ENCODE assay signal across 22 mouse cellular contexts in genomic region chr8:10123412-10123811, GRCm38 (mm10). TPM values are rescaled to one million over a fixed set of nuclear protein-coding genes. Genes with fewer than 3 reads are reported as not detected.
DNase-seq lines count a peak whose midpoint lies in the region; ATAC-seq lines count a peak whose summit lies in the region.
"Had no signal": no experiment of that assay in that cellular context is flagged by ENCODE, and none has a peak within 500 bp of the region (broad histone marks: within the 10 kb centered on the region; RNA-seq: fewer than 3 reads in every experiment).

No protein-coding gene starts in this region.

- no peaks in the 10 kb centered on the region for H3K36me3 ChIP-seq in forebrain, embryonic 13.5 days (ENCODE audit: poor library complexity, severe bottlenecking)
- no peaks in the 10 kb centered on the region for H3K36me3 ChIP-seq in forebrain, embryonic 12.5 days (replicated peaks)
- no peaks in the 10 kb centered on the region for H3K36me3 ChIP-seq in heart, embryonic 10.5 days
- H3K36me3 ChIP-seq: embryonic facial prominence, embryonic 12.5 days; forebrain, embryonic 10.5 days; intestine, embryonic 15.5 days had no signal

- WGBS in forebrain, embryonic 13.5 days, result 65% methylated on average over 2 of the region's 2 CpGs
- WGBS in forebrain, embryonic 12.5 days, result 69% methylated on average over 2 of the region's 2 CpGs
- WGBS in heart, embryonic 10.5 days, result 89% methylated on average over 2 of the region's 2 CpGs

- H3K9ac ChIP-seq in forebrain, embryonic 13.5 days, result no peak overlapping the region
- no peak overlapping the region for H3K9ac ChIP-seq in forebrain, embryonic 12.5 days
- H3K9ac ChIP-seq: embryonic facial prominence, embryonic 12.5 days; intestine, embryonic 15.5 days had no signal

- H3K4me1 ChIP-seq in forebrain, embryonic 13.5 days, result peaks cover 12% of the 10 kb centered on the region
- peaks cover 4% of the 10 kb centered on the region; the same call in 1 of the 2 replicates for H3K4me1 ChIP-seq in forebrain, embryonic 12.5 days
- no peaks in the 10 kb centered on the region for H3K4me1 ChIP-seq in heart, embryonic 10.5 days
- H3K4me1 ChIP-seq: embryonic facial prominence, embryonic 12.5 days; forebrain, embryonic 10.5 days; intestine, embryonic 15.5 days had no signal

- H3K4me2 ChIP-seq in forebrain, embryonic 13.5 days, result no peak overlapping the region
- no peak overlapping the region for H3K4me2 ChIP-seq in forebrain, embryonic 12.5 days
- H3K4me2 ChIP-seq: embryonic facial prominence, embryonic 12.5 days; intestine, embryonic 15.5 days had no signal

- peak; percentile 50 for DNase-seq in brain, adult 2 months (ENCODE audit: low read depth, low spot score)
- peak; percentile 47 for DNase-seq in cerebellum, adult 9-11 months
- DNase-seq in mesoderm, embryonic 11.5 days (ENCODE audit: low read depth, low spot score), result peak; percentile 25
- no peak for DNase-seq in lung, postnatal 10 days
- no peak for DNase-seq in heart, embryonic 10.5 days (ENCODE audit: low spot score)
- no peak for DNase-seq in liver
- DNase-seq: adrenal gland, postnatal 36 days; heart, adult 18-20 months; kidney, postnatal 10 days; lung, adult 2 months; midbrain, embryonic 14.5 days; right cerebral cortex, adult 18-20 months; thymus, postnatal 14 days had no signal

- H3K27ac ChIP-seq in forebrain, embryonic 13.5 days, result no peak overlapping the region
- no peak overlapping the region for H3K27ac ChIP-seq in forebrain, embryonic 12.5 days
- H3K27ac ChIP-seq in heart, embryonic 10.5 days, result no peak overlapping the region
- H3K27ac ChIP-seq: embryonic facial prominence, embryonic 12.5 days; forebrain, embryonic 10.5 days; intestine, embryonic 15.5 days; macrophage had no signal

- peak; percentile 45; the same call in 1 of the 2 replicates for ATAC-seq in forebrain, embryonic 13.5 days
- no peak for ATAC-seq in forebrain, embryonic 12.5 days (ENCODE audit: low FRiP score)
- ATAC-seq: intestine, embryonic 15.5 days had no signal

- no peak overlapping the region for H3K4me3 ChIP-seq in forebrain, embryonic 13.5 days
- H3K4me3 ChIP-seq in forebrain, embryonic 12.5 days (replicated peaks), result no peak overlapping the region
- H3K4me3 ChIP-seq in heart, embryonic 10.5 days, result no peak overlapping the region
- H3K4me3 ChIP-seq: embryonic facial prominence, embryonic 12.5 days; forebrain, embryonic 10.5 days; intestine, embryonic 15.5 days had no signal

- no peaks in the 10 kb centered on the region for H3K9me3 ChIP-seq in forebrain, embryonic 13.5 days (replicated peaks)
- no peaks in the 10 kb centered on the region for H3K9me3 ChIP-seq in forebrain, embryonic 12.5 days
- H3K9me3 ChIP-seq in heart, embryonic 10.5 days, result no peaks in the 10 kb centered on the region
- H3K9me3 ChIP-seq: embryonic facial prominence, embryonic 12.5 days; forebrain, embryonic 10.5 days; intestine, embryonic 15.5 days had no signal

- H3K27me3 ChIP-seq in forebrain, embryonic 13.5 days, result no peaks in the 10 kb centered on the region
- no peaks in the 10 kb centered on the region for H3K27me3 ChIP-seq in forebrain, embryonic 12.5 days
- H3K27me3 ChIP-seq in heart, embryonic 10.5 days (ENCODE audit: insufficient read depth, poor library complexity, severe bottlenecking), result no peaks in the 10 kb centered on the region
- H3K27me3 ChIP-seq: CH12.LX; embryonic facial prominence, embryonic 12.5 days; intestine, embryonic 15.5 days had no signal

RNA-seq across cellular contexts. Expression of gene Myo16, which starts 30.3 kb away (rescaled TPM):
- 2.0 and 2.6 TPM in 2 replicates for polyA plus RNA-seq in forebrain, embryonic 13.5 days (2015; fragmentation: Nextera tagmentation; extraction: Ambion mirVana)
- polyA plus RNA-seq in forebrain, embryonic 12.5 days (2016; fragmentation: Nextera tagmentation; extraction: Ambion mirVana), result 1.8 TPM in 2 replicates
- polyA plus RNA-seq in heart, embryonic 10.5 days (2016; fragmentation: Nextera tagmentation; extraction: Ambion mirVana), result 2.2 and 4.6 TPM in 2 replicates
- polyA plus RNA-seq: heart, postnatal 0 days; liver, adult 2 months; macrophage had no signal

Comparison
In these comparisons a context has a peak if more than half of its experiments do, and no peak if none do; other contexts are left out.
1. DNase-seq: peak in brain, adult 2 months (single experiment), cerebellum, adult 9-11 months (single experiment) and mesoderm, embryonic 11.5 days (single experiment); none in lung, postnatal 10 days (single experiment), heart, embryonic 10.5 days (single experiment) and liver (single experiment).